Mouse (Mus musculus) C2C12 (cell line): ENCODE results near the gene Ncstn. TPM values are rescaled to one million over a fixed set of nuclear protein-coding genes. Genes with fewer than 3 reads are reported as not detected.

Source experiments
- H3K27me3 ChIP-seq: one replicate; pipeline ENCODE4 v1.6.1; 2011; ENCODE audit not compliant: control insufficient read depth, insufficient read depth, insufficient read length
- H3K36me3 ChIP-seq: one replicate; pipeline ENCODE4 v1.6.1; 2011; ENCODE audit not compliant: control insufficient read depth, insufficient read depth
- H3K4me3 ChIP-seq: one replicate; pipeline ENCODE4 v1.5.1; 2011; ENCODE audit warnings: mild to moderate bottlenecking, control low read depth; ENCODE audit not compliant: poor library complexity, insufficient read depth, severe bottlenecking
- H3K79me2 ChIP-seq: one replicate; pipeline ENCODE4 v1.6.1; 2011; ENCODE audit not compliant: control insufficient read depth, insufficient read depth
- H3K79me3 ChIP-seq: one replicate; pipeline ENCODE4 v1.6.1; 2011; ENCODE audit warnings: low read depth, control low read depth
- H3ac ChIP-seq: one replicate; pipeline ENCODE3; 2011; ENCODE audit warnings: low read depth; ENCODE audit not compliant: control insufficient read depth, insufficient read length
- CEBPB ChIP-seq: IDR thresholded peaks from one replicate; pipeline ENCODE4 v1.6.1; 2011; ENCODE audit warnings: low read depth, mild to moderate bottlenecking, control low read depth, moderate library complexity
- CTCF ChIP-seq: IDR thresholded peaks from one replicate; pipeline ENCODE4 v1.5.1; 2011; ENCODE audit not compliant: control insufficient read depth, insufficient read depth, insufficient read length
- FOSL1 ChIP-seq: IDR thresholded peaks from one replicate; pipeline ENCODE4 v1.8.0; 2011; ENCODE audit warnings: mild to moderate bottlenecking, low read length; ENCODE audit not compliant: poor library complexity, insufficient read depth, severe bottlenecking
- MAX ChIP-seq: IDR thresholded peaks from one replicate; pipeline ENCODE4 v1.6.1; 2011; ENCODE audit warnings: mild to moderate bottlenecking, control low read depth
- MYOD1 ChIP-seq: IDR thresholded peaks from one replicate; pipeline ENCODE4 v1.6.1; 2011; ENCODE audit warnings: low read depth; ENCODE audit not compliant: control insufficient read depth, insufficient read length
- MYOG ChIP-seq: IDR thresholded peaks from one replicate; pipeline ENCODE4 v1.6.1; 2011; ENCODE audit not compliant: control insufficient read depth, insufficient read length; ENCODE audit errors: extremely low read depth
- USF1 ChIP-seq: IDR thresholded peaks from one replicate; pipeline ENCODE4 v1.6.1; 2011; ENCODE audit warnings: low read depth, mild to moderate bottlenecking, control low read depth, moderate library complexity
- polyA plus RNA-seq: library from polyadenylated mRNA; unstranded; fragments of >200 nt; fragmentation: generic; extraction: Trizol; gene quantifications from one replicate; pipeline ENCODE4 v1.2.1, GENCODE M21; 2012; ENCODE audit warnings: missing spikeins

Gene Ncstn
- polyA plus RNA-seq, 1 experiment = 40.8 TPM

DNA sequence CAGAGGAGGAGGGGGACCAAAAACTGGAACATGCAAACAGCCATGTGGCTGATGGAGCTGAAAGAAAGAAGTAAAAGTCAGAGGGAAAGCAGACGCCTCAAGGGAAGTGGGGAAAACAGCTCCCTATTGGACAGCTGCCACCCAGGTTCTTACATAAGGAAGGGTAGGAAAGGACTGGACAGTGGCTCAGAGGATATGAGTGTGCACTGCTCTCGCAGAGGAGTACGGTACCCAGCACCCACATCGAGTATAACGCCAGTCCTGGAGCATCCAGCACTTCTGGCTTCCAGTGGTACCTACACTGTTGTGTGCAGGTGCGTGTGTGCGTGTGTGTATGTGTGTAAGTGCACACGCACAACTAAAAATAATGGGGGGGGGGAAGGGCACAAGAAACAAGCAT is 36.2 kb downstream of the Ncstn start:
- TF ChIP-seq CTCF = no peak
- no peak for TF ChIP-seq FOSL1
- TF ChIP-seq MYOG = no peak
- no peak for TF ChIP-seq USF1
- no peak for TF ChIP-seq MYOD1
- no peak for TF ChIP-seq CEBPB
- no peak for TF ChIP-seq MAX
- Histone ChIP-seq H3K4me3 (no peak overlapping the region), H3K79me2 (no peaks in the 10 kb centered on the region), H3K79me3 (no peaks in the 10 kb centered on the region), H3K27me3 (no peaks in the 10 kb centered on the region), H3ac (no peak overlapping the region), H3K36me3 (no peaks in the 10 kb centered on the region)

- no peak for TF ChIP-seq MYOD1
- TF ChIP-seq CEBPB = no peak
- TF ChIP-seq MYOG = no peak
- TF ChIP-seq MAX = no peak
- TF ChIP-seq USF1 = no peak
- TF ChIP-seq FOSL1 = no peak
- no peak for TF ChIP-seq CTCF
- no peaks in the 10 kb centered on the region for H3K79me3 ChIP-seq
- H3K27me3 ChIP-seq = no peaks in the 10 kb centered on the region
Measured at GRCm38 (mm10) chr1:172029914-172030313, 52.7 kb downstream of the Ncstn start.

GRCm38 (mm10) chr1:172028394-172029275 is 54.0 kb downstream of the Ncstn start, which contains the start of gene Vangl2:
Gene Vangl2, minus strand, starts transcription at chr1:172028444.
- Histone ChIP-seq H3ac (peak within 1 kb of the TSS; percentile 68), H3K79me3 (no peaks in the 10 kb centered on the region), H3K4me3 (no peak within 1 kb of the TSS), H3K79me2 (no peaks in the 10 kb centered on the region), H3K36me3 (no peaks in the 10 kb centered on the region), H3K27me3 (no peaks in the 10 kb centered on the region)
- TF ChIP-seq MYOG = no peak
- no peak for TF ChIP-seq USF1
- no peak for TF ChIP-seq CEBPB
- TF ChIP-seq CTCF = no peak
- no peak for TF ChIP-seq MYOD1
- no peak for TF ChIP-seq FOSL1
- TF ChIP-seq MAX = no peak

More at GRCm38 (mm10) chr1:172029914-172030313, 52.7 kb downstream of the Ncstn start:
- no peak overlapping the region for H3K4me3 ChIP-seq
- H3ac ChIP-seq = no peak overlapping the region
- no peaks in the 10 kb centered on the region for H3K79me2 ChIP-seq
- H3K36me3 ChIP-seq = no peaks in the 10 kb centered on the region

DNA sequence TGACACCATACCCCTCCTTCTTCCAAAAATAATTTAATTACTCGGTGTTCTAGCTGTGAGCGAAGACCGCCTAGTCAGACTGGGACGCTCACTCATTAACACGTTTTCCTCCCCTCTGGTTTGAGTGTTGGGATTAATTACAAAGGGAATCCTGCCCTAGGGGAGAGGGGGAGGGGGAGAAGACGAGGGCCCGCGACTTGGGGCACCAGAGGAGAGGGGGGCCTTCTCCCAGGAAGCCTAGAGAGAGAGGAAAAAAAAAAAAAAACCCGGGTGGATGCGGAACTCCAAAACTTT is 54.8 kb downstream of the Ncstn start:
- Histone ChIP-seq H3K79me3 (no peaks in the 10 kb centered on the region), H3K79me2 (no peaks in the 10 kb centered on the region), H3K36me3 (no peaks in the 10 kb centered on the region), H3K4me3 (no peak overlapping the region), H3K27me3 (no peaks in the 10 kb centered on the region), H3ac (no peak overlapping the region)
- TF ChIP-seq MYOG = no peak

GRCm38 (mm10) chr1:172027010-172027808 is 55.4 kb downstream of the Ncstn start:
- Histone ChIP-seq H3K27me3 (no peaks in the 10 kb centered on the region), H3K79me3 (no peaks in the 10 kb centered on the region), H3K36me3 (no peaks in the 10 kb centered on the region), H3K4me3 (peak overlapping the region; percentile 56), H3ac (peak overlapping the region; percentile 84), H3K79me2 (no peaks in the 10 kb centered on the region)
- TF ChIP-seq MYOG (no peak), MYOD1 (no peak), CTCF (no peak), USF1 (no peak), CEBPB (no peak), MAX (no peak), FOSL1 (no peak)
